Mouse (Mus musculus) right cerebral cortex, postnatal 14 days (tissue): ENCODE measurements around the gene Pdk1.

Source experiments
- DNase-seq: peaks from one replicate; pipeline ENCODE4 v3.0.0; 2022

Pdk1 gene

DNA sequence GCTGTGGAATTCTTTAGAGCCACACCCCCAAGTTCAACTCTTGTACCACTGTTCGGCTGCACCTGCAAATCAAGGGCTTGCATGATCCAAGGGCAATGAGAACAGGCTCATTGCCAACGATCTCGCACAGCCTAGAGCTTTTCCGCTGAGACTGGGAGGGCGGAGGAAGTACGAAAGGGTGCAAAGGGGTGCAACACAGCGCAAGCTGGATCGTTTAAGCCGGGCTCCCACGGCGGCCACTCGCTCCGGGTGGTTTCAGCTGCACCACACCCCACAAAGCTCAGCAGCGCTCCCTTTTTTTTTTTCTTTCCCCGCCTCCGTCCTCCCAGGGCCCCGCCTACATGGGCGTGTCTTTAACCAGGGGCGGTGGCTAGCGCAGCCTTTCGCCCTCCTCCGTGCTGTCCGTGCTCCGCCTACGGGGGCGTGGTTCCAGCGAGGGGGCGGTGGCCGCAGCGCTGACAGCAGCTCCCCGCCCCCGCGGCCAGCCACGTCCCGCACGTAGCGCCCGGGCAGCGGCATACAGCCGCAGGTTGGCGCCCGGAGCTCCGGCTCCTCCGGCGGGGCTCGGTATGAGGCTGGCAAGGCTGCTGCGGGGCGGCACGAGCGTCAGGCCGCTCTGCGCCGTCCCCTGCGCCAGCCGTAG is at the start of gene Pdk1:
Gene Pdk1, plus strand, starts transcription at position 424 of the 643 bp plus-strand sequence.
- DNase-seq = peak; percentile 96

GRCm38 (mm10) chr2:71824146-71824545 is 48.9 kb upstream of the Pdk1 start:
- no peak for DNase-seq

DNA sequence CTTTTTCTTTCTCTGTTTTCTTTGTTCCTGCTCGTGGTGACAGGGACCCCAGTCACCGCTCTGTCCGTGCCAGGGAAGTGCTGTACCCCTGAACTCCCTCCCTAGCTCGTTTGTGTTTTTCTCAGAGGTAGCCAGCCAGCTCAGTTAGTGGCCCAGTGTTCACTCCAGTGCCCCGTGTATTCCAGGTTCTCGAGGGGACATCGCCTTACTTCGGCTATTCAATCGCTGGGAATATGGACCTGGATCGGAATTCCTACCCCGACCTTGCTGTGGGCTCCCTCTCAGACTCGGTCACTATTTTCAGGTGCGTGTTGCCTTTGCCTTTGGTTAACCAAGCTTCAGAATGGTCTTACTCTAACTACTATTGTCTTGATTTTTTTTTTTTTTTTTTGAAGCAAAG is 45.3 kb upstream of the Pdk1 start:
- DNase-seq = no peak

GRCm38 (mm10) chr2:71828928-71829327 is 44.1 kb upstream of the Pdk1 start:
- no peak for DNase-seq

- no peak for DNase-seq
These were observed 39.4 kb upstream of the Pdk1 start for GRCm38 (mm10) chr2:71833626-71834025.

DNA sequence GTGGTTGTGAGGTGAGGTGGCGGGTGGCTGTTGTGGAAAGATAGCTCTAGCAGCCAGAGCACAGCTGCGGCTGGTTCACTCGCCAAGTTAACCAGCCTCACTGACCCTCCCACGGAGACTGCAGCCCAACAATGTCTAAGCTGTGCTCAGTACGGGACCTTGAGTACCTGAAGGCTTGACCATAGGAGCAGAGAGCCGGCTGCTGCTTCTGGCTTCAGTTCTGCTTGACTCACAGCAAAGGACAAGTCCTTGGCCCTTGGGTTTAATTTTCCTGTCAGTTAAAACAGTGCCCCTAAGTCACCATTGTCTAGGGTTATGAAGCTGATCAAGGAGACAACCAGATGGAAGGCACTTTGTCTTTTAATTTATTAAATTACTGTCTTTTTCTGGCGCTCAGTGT is 38.7 kb upstream of the Pdk1 start:
- no peak for DNase-seq

DNA sequence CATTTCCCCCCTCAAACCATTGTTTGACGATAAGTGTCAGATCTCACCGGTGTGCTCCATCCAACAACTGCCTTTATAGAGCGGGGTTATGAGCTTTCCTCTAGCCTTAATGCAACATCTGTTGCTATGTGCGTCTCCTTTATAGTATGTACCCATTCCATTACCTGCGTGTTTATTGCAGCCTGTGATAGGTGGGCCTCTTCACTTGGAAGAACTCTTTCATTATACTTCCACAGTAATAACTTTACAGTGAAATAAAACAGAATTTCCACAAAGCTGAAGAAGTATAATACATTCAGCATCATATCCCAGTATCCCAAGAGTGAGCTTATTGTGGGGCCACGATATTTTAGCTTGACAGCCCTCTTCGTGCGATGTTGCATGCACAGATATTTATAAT is 37.5 kb upstream of the Pdk1 start:
- DNase-seq = no peak

DNA sequence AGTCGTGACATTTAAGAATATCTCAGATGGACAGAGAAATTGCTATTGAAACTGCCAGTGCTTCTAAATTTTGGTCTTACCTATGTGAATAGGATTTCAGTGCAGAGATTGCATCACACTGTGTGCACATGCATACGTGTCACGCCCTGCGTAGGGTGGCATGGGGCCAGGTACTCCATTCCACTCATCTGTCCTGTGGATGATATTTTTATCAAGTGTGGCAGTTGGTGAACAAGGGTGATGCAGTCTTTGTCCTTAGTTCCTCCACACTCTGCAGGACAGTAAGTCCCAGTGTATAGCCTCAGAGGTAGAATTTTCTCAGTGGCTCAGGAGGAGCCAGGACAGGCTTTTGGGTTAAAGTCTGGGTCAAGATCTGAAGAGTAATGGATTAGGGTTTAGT is 36.8 kb upstream of the Pdk1 start:
- DNase-seq = no peak

GRCm38 (mm10) chr2:71837261-71837660 is 35.8 kb upstream of the Pdk1 start:
- DNase-seq = no peak

- DNase-seq = peak; percentile 88
These were observed 35.2 kb upstream of the Pdk1 start for GRCm38 (mm10) chr2:71837791-71838190.

- DNase-seq = no peak
These were observed 29.7 kb upstream of the Pdk1 start for GRCm38 (mm10) chr2:71843316-71843715.

- DNase-seq = no peak
These were observed 28.1 kb upstream of the Pdk1 start for GRCm38 (mm10) chr2:71844906-71845305.

GRCm38 (mm10) chr2:71852161-71852560 is 20.9 kb upstream of the Pdk1 start:
- DNase-seq = peak; percentile 59

- no peak for DNase-seq
These were observed 17.9 kb upstream of the Pdk1 start for GRCm38 (mm10) chr2:71855076-71855475.

DNA sequence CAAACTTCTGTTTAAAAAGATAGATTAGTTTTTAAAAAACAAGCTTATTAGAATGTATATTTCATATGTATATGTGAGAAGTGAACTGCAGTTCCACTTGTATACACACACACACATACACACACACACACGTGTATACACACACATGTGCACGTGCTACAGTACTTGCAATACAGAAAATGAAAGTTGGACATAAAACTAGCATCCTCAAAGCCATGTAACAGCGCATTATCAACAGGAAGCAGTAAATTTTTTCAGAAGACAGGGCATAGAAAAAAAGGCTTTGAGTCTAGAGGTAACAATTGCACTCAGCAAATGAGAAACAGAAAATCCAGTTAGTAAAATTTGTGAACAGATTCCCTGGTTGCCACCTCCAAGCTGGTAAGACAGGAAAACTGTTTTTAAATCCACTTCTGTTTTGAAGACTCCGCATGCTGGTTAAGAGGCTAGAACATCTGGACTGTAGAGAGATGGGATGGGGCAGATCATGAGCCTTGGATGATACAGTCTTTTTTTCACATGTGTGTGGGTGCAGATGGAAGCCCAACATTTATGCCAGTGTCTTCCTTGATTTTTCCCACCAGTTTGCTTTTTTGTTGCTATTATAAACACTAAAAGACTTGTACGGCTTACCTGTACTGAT is 9.4 kb upstream of the Pdk1 start:
- DNase-seq = no peak

DNA sequence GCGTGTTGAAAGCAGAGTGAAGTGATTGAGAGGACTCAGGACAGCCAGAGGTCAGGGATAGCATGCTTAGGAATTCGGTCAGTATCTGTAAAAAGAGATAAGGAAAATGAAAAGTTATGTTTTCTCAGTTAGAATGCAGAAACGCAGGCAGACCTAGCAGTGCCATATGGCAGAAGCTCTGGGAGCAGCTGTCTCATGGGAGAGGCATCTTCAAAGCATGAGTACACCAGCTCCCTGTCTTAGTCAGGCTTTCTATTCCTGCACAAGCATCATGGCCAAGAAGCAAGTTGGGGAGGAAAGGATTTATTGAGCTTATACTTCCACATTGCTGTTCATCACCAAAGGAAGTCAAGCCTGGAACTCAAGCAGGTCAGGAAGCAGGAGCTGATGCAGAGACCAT is 8.0 kb upstream of the Pdk1 start:
- peak; percentile 30 for DNase-seq

GRCm38 (mm10) chr2:71865935-71866334 is 7.1 kb upstream of the Pdk1 start:
- DNase-seq = no peak

GRCm38 (mm10) chr2:71866565-71866964 is 6.5 kb upstream of the Pdk1 start:
- no peak for DNase-seq

- DNase-seq = no peak
These were observed 6.0 kb upstream of the Pdk1 start for GRCm38 (mm10) chr2:71867019-71867418.

GRCm38 (mm10) chr2:71867480-71867879 is 5.5 kb upstream of the Pdk1 start:
- no peak for DNase-seq

DNA sequence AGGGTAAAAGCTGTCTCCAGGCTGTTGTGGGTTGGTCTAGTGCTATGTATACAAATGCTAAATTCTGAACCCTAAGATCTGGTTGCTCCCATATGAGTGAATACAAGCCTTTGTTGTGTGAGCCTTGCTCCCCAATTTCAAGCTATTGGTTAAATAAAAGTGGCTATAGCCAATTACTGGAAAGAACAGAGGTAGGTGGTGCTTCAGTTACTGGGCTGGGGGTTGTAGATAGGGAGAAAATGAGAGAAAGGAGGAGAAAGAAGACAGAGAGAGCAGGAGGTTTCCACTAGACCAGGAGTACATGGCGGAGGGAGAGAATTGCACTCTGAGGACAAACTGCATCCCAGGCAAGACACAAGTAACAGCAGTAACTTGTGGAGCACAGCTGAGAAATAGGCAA is 4.8 kb upstream of the Pdk1 start:
- no peak for DNase-seq

- no peak for DNase-seq
These were observed 883 bp upstream of the Pdk1 start for GRCm38 (mm10) chr2:71872141-71872540.

DNA sequence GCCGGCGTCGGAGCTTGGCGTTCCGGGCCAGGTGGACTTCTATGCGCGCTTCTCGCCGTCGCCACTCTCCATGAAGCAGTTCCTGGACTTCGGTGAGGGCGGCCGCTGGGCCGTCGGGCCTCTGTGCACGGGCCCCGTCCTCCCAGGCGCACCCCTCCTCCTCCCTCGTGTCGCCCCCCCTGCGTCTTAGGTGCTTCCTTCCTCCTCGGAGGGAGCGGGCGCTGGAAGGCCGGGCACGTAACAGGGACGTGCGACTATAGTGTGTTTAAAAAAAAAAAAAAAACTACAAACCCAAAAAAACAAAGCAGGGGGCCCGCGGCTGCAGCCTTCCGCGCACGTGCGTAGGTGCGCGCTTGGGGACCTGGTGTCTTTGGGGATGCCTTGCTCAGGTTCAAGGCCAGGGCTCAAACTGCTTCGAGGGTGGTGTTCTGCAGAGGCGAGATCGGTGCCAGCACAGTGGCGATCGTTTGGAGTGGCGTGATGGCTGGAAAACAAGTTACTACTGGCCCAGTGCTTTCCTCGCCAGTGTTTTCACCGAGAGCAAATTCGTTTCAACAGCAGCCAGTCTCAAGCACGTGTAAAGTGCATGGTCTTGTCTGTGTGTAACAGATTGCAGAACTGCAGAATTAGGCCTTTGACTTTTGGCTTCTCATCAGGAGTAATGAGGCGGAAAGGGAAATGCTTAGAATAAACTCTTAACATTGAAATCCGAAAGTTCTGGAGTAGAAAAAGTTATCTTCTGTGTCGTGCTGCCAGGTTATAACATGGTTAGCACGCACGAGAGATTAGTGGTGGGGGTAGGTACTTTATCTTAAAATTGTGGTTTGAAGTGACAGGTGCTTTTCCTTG is 674 bp downstream of the Pdk1 start:
- DNase-seq = peak; percentile 45

- no peak for DNase-seq
These were observed 1.4 kb downstream of the Pdk1 start for GRCm38 (mm10) chr2:71874422-71874821.
